Mouse (Mus musculus) CH12.LX (cell line): Measurements from ENCODE around the gene Fbll1.

Source experiments
- BHLHE40 ChIP-seq: IDR thresholded peaks from 2 replicates; pipeline ENCODE4 v1.6.1; 2011; ENCODE audit warnings: mild to moderate bottlenecking, low read depth, low read length, improper control_type of control experiment
- CTCF ChIP-seq, 2 experiments: IDR thresholded peaks in 1 of 2; conservative IDR thresholded peaks in 1 of 2; 2 replicates each; pipeline ENCODE4 v1.5.1; 2011 to 2012; ENCODE audit warnings: low read depth in 2 of 2, low read length in 2 of 2, improper control_type of control experiment in 1 of 2, inconsistent platforms in 1 of 2, mild to moderate bottlenecking in 1 of 2, moderate library complexity in 1 of 2
- HCFC1 ChIP-seq: IDR thresholded peaks from 2 replicates; pipeline ENCODE4 v1.6.1; 2012; ENCODE audit warnings: low read depth, mild to moderate bottlenecking, inconsistent platforms, low read length, improper control_type of control experiment
- PAX5 ChIP-seq: IDR thresholded peaks from 2 replicates; pipeline ENCODE4 v1.6.1; 2012; ENCODE audit warnings: low read length, inconsistent platforms, mixed read lengths
- POLR2A ChIP-seq: IDR thresholded peaks from 2 replicates; pipeline ENCODE4 v1.6.1; 2011; ENCODE audit warnings: low read depth, mild to moderate bottlenecking, improper control_type of control experiment, low read length
- TBP ChIP-seq: conservative IDR thresholded peaks from 2 replicates; pipeline ENCODE4 v1.6.1; 2011; ENCODE audit warnings: low read depth, low read length, improper control_type of control experiment
- TCF12 ChIP-seq: IDR thresholded peaks from 2 replicates; pipeline ENCODE4 v1.6.1; 2014; ENCODE audit warnings: low read depth, mild to moderate bottlenecking, inconsistent platforms, low read length, improper control_type of control experiment
- ZMIZ1 ChIP-seq: IDR thresholded peaks from 2 replicates; pipeline ENCODE4 v1.6.1; 2012; ENCODE audit warnings: low read depth, mild to moderate bottlenecking, inconsistent platforms, low read length, improper control_type of control experiment

DNA sequence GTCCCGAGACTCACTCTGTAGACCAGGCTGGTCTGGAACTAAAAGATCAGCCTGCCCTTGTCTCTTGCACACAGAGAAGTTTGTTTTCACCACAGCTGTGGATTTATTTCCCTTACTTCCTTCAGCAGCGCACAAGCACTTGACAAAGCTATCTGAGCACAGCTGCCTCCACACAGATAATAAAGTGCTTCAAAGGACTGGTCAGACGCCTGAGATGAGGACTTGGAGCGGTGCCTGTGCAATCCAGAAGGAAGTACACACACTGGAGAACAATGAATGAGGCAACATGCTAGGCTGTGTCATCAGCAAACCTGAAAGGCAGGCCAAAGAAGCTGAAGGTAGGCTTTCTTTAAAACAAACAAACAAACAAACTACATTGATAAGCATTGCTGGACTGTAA is 33.5 kb upstream of the Fbll1 start:
- TF ChIP-seq TCF12 (no peak), CTCF (conservative IDR thresholded peaks at IDR 0.05 in 1 of 2, IDR thresholded peaks at IDR 0.05 in 1 of 2; ENCODE audit: low read depth in 2 of 2, low read length in 2 of 2) (no peak), HCFC1 (no peak), BHLHE40 (no peak), ZMIZ1 (no peak), PAX5 (no peak), TBP (no peak), POLR2A (no peak)
